Mouse (Mus musculus) lung, postnatal 0 days (tissue): ENCODE measurements at regions not wholly inside any gene's neighbourhood (a gene's known extent, or its start where the extent isn't known, plus 50 kb on each side); places are given as distances from the start of the nearest gene placed in this dataset.
A peak's percentile ranks its signal among the peaks of the same experiment; 100 is the strongest.

Experiments
- CTCF ChIP-seq: IDR thresholded peaks from 2 replicates; pipeline ENCODE4 v1.5.1; 2016; ENCODE audit warnings: antibody characterized with exemption, mild to moderate bottlenecking
- EP300 ChIP-seq: IDR thresholded peaks from 2 replicates; pipeline ENCODE4 v1.6.1; 2016; ENCODE audit warnings: antibody characterized with exemption, mild to moderate bottlenecking, control low read depth

DNA sequence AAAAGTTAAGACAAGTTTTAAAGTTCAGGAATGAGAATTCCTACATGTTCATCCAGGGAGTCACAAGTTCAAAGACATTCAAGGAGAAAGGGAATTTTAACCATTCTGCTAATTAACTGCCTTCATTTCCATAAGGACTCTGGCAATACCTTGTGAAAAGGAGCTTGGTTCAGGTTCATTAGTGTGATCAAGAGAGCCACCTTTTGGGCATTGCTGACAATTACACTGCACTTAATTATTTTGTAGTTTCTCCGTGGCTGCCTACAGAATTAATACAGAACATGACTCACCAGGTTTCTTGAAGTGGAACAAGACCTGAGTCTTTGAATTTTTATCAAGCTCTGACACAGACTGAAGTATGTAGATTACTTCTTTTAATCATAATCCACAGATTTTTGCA lies 52.4 kb upstream of the Ankef1 start:
- TF ChIP-seq EP300 (no peak), CTCF (peak; percentile 54)
